Mouse (Mus musculus) brain, embryonic 14.5 days (tissue): ENCODE measurements around the gene 4930452B06Rik. TPM values are rescaled to one million over a fixed set of nuclear protein-coding genes. Genes with fewer than 3 reads are reported as not detected.

Experiments used
- DNase-seq: peaks from one replicate; pipeline ENCODE4 v3.0.0-alpha.2; 2011; ENCODE audit warnings: low read depth
- CTCF ChIP-seq: fragments of 200-500 bp; IDR thresholded peaks from 2 replicates; pipeline ENCODE4 v1.5.1; 2012; ENCODE audit warnings: inconsistent platforms, mild to moderate bottlenecking, moderate library complexity, borderline replicate concordance; ENCODE audit not compliant: insufficient read depth, insufficient read length; ENCODE audit errors: extremely low read depth
- POLR2A ChIP-seq: fragments of 200-500 bp; IDR thresholded peaks from 2 replicates; pipeline ENCODE4 v1.6.1; 2012; ENCODE audit warnings: mild to moderate bottlenecking, inconsistent platforms, borderline replicate concordance; ENCODE audit not compliant: poor library complexity, insufficient read depth, insufficient read length, severe bottlenecking; ENCODE audit errors: extremely low read depth
- polyA plus RNA-seq: library from polyadenylated mRNA; depleted of rRNA; stranded (reverse); fragments of >200 nt; gene quantifications from 2 replicates; pipeline ENCODE4 v1.2.3, GENCODE M21; 2012

4930452B06Rik gene
- polyA plus RNA-seq, 1 experiment: 2.7 TPM

GRCm38 (mm10) chr14:8510288-8510959, 155.6 kb downstream of the 4930452B06Rik start:
- no peak for TF ChIP-seq CTCF
- TF ChIP-seq POLR2A: no peak
- peak; percentile 87 for DNase-seq

DNA sequence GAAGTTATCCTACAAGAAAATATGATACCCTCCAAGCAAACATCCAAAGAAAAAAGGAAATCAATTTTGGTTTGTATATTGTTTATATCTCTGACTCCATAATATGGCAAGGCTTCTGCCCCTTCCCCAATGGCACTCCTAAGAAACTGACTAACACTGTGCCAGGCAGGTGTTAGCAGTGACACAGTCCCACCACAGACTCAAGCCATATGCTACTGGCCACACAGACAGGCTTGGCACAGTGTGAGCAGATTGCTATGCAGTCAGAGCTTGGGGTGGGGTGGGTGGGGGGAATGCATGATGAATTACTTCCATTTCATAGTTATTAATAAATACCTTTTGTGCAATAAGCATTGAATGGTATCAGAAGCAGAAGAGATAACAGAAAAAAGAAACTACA, 157.4 kb downstream of the 4930452B06Rik start:
- DNase-seq: peak; percentile 83
- TF ChIP-seq CTCF: no peak
- TF ChIP-seq POLR2A: no peak

DNA sequence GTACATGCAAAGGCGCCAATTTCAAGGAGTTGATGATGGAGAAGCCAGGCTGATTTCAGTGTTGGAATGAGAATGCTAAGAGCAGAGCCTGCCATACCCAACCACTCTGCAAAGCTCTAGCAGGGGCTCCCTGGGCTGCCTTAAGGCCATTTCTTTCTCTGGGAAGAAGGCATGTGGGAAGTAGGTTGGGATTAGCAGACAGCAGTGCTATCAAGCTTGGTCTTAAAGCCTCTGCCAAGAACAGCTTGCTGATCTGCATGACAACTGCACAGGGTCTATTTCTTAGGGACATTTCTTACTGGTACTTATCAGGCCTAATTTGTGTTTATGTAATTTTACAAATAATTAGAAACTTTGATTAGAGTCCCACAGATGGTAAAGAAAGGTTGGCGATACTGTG, 161.8 kb downstream of the 4930452B06Rik start:
- TF ChIP-seq POLR2A (no peak), CTCF (no peak)
- peak; percentile 65 for DNase-seq

DNA sequence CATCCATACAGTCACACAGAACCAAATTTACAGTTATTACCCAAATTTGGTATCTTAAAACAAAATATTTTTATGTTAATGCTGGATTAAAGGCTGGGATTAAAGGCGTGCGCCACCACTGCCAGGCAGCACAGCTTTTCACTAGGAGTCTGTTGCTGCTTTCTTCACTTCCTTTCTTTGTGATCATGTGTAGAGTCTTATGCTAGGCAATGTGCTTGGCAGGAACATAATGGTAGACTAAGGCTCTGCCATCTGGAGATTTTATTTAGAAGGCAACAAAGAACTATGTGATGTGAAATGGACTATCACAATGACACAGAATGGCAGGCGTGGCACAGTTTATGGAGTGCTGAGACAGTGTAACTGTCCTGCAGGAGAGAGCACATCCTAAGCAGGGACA, 162.7 kb downstream of the 4930452B06Rik start:
- no peak for TF ChIP-seq POLR2A
- no peak for TF ChIP-seq CTCF
- peak; percentile 56 for DNase-seq

DNA sequence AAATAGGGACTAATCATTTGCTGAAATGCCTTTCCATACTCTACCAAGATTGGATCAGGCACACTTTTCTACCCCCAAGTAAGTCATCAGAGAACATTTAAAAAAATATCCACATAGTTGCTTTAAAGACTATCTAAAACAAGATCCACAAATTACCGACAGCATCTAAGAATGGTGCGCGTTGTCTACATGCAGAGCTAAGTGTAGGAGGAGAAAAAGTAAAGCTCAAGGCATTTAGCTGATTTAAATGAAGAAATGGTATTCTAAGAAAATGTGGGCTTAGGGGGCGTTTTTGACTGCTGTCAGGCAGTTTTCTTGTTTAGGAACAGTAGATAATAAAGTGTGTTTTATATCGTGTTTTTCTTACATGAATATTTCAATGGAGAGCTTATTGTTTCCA, 163.5 kb downstream of the 4930452B06Rik start:
- no peak for DNase-seq
- no peak for TF ChIP-seq POLR2A
- no peak for TF ChIP-seq CTCF

- TF ChIP-seq POLR2A (no peak), CTCF (no peak)
- DNase-seq: no peak
Measured at GRCm38 (mm10) chr14:8495691-8496090, 170.3 kb downstream of the 4930452B06Rik start.

DNA sequence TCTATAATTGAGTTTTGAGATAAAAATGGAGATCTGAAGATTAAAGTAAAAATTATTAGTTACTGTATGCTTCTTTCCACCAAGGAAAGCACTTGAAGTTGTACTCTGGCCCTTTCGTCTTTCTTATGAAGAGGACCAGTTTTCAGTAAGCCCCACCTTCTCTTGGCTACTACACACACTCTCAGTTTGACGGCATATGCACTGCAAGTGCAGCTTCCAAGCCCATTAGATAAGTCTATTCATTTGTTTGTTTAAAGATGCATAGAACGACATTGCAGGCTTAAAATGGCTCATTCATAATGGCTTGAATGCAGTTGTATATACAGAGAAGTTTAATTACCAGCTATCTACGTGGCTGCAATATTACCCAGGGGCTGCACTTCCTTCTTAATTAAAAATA, 171.1 kb downstream of the 4930452B06Rik start:
- TF ChIP-seq POLR2A: no peak
- TF ChIP-seq CTCF: no peak
- DNase-seq: peak; percentile 71

DNA sequence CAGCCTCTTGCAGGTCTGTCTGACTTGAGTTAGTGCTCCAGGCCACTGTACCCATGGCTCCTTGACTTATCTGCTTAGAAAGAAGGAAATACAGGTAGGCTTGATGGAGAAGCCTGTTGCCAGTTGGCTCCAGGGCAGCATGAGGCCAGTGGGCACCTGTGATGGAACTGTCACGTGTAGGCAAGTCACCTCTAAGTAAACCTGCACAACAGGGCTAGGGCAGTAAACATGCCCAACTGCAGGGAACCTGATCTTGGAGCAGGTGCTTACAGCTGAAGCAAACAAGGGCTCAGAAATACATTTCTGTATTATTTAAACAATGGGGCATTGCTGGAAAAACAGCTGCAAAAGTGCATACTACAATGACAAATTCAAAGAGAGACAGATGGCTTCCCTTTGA, 171.8 kb downstream of the 4930452B06Rik start:
- DNase-seq: no peak
- TF ChIP-seq POLR2A (no peak), CTCF (no peak)

GRCm38 (mm10) chr14:8478098-8478497, 187.9 kb downstream of the 4930452B06Rik start:
- no peak for TF ChIP-seq POLR2A
- no peak for TF ChIP-seq CTCF
- DNase-seq: peak; percentile 51

- TF ChIP-seq CTCF (no peak), POLR2A (no peak)
- DNase-seq: peak; percentile 70
Measured at GRCm38 (mm10) chr14:8477348-8477747, 188.7 kb downstream of the 4930452B06Rik start.

DNA sequence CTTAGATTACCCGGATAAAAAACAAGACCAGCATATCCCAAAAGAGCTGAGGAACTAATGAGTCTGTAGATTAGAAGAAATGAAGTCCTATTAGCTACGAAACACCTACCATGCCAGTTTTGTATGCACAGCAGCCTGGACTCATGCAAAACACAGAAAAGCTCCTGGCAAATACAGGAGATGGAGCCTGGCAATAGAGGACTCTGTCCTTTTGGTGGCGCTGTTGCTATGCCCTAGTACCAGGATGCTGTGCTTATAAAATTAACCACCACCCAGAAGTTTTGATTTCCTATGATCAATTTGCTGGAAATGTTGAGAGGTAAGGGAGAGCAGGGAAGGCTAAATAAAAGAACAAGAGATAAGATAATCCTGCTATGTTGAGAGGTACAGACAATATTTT, 189.4 kb downstream of the 4930452B06Rik start:
- TF ChIP-seq POLR2A (no peak), CTCF (peak; percentile 64; the same call in 1 of the 2 replicates)
- peak; percentile 86 for DNase-seq

- peak; percentile 71 for DNase-seq
- no peak for TF ChIP-seq CTCF
- TF ChIP-seq POLR2A: no peak
Measured at GRCm38 (mm10) chr14:8475851-8476250, 190.2 kb downstream of the 4930452B06Rik start.
